Mouse (Mus musculus): Measurements from ENCODE around the gene Slc25a30.

DNA sequence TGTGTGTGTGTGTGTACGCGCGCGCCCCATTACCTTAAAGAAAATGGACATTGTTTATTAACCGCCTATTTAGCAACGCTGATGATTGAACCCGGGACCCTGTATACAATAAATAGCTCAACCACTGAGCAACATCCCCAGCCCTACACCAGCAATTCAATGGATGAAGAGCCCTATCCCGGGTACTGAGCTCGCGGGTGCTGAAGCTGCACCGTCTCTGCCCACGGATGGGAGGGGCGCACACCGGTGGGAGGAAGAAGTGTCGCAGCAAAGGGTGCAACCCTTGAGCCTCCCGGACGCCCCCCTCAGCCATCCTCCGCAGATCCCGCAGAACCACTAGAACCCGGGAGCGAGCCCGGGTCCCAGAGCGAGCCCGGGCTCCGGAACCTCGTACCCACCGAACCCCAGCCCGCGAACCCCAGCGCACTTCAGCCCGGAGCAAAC, 391 bp downstream of the Slc25a30 start:
- TF ChIP-seq EP300 (IDR thresholded peaks at IDR 0.05) = no peak
- no peak; the same call in 1 of the 2 replicates for TF ChIP-seq CTCF (IDR thresholded peaks at IDR 0.05)

Data from lung, postnatal 0 days (tissue).